Mouse (Mus musculus): ENCODE data around the gene Alpi.
A peak's percentile ranks its signal among the peaks of the same experiment; 100 is the strongest.

Gene Alpi

DNA sequence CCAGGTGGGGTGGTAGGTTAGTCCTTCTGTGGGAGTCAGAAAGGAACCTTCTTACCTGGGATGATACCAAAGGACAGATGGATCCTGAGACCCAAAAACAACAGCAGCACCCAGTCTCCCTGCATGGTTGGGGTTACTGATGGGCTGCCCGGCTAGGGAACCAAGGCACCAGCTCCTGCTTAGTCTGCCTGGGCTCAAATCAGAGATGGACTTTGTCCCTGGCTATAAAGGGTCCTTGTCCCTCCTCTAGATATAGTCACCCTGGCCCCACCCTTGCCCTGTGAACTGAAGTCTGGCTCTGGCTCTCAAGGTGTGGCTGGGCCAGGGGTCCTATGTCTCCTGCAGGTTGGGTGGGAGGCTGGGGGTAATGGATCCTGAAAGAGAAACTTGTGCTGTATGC, at the start of gene Alpi:
Gene Alpi (minus strand): TSS at position 196 of the 400 bp plus-strand sequence.
- DNase-seq (ENCODE audit: low spot score), result no peak

DNA sequence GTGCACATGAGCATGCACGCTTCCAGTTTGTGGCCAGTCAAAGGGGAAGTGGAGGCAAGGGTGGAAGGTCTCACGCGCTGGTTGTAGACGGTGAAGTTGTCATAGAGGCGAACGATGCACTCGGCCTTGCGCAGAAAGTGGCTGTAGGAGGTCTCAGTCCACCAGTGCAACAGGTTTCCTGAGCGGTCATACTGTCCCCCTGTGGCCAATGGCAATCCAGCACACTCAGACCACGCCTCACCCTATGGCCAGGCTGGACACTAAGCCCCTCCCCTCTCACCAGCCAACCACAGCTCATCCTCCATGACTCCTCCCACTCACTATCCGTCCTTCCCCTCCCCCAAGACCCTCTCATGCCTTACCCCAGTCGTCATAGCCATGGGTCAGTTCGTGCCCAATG, 48.0 kb upstream of the Alpi start:
- peak; percentile 35 for DNase-seq (ENCODE audit: low spot score)

GRCm38 (mm10) chr1:87143141-87143540, 41.7 kb upstream of the Alpi start:
- DNase-seq (ENCODE audit: low spot score), result no peak

GRCm38 (mm10) chr1:87142456-87142855, 41.0 kb upstream of the Alpi start:
- peak; percentile 43 for DNase-seq (ENCODE audit: low spot score)

DNA sequence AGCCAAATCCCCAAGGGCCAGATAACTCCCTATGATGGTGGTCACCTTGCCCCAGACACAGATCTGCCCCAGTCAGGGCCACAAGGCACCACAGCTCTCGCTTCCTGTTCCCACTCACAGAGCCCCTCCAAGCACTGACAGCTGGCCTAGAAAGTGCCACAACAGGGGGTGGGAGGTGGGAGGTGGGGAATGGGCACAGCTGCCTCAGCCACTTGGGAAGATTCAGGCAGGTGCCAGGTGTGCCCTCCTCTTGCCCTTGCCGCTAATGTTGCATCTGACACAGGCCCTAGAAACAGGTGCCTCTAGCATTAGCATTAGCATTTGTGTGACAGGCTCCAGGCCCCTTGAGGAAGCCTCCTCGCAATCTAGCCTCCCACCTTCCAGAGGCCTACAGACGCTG, 40.1 kb upstream of the Alpi start:
- DNase-seq (ENCODE audit: low spot score), result no peak

- DNase-seq (ENCODE audit: low spot score), result no peak
These were observed 30.4 kb upstream of the Alpi start for GRCm38 (mm10) chr1:87131803-87132202.

DNA sequence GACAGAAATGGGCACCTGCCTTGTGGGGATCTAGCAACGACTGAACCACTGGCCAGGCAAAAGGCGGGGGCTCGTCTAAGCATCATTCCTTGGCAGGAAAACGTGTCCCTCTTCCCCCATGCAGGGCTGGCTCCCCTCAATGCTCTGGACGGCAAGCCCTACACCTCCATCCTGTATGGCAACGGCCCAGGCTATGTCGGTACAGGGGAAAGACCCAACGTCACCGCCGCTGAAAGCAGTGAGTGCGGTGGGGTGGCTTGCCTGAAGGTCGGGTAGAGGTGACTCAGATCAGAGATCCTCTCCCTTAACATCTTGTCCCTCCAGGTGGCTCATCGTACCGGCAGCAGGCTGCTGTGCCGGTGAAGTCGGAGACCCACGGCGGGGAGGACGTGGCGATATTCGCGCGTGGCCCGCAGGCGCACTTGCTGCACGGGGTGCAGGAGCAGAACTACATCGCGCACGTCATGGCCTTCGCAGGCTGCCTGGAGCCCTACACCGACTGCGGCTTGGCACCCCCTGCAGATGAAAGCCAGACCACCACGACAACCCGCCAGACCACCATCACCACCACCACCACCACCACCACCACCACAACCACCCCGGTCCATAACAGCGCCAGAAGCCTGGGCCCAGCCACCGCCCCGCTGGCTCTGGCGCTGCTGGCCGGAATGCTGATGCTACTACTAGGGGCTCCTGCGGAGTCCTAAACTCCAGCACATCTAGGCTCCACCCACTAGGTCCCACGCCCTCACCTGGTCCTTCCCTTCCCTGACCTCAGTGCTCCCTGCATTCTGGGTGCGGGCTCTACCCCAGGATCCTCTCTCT, 26.0 kb upstream of the Alpi start:
- no peak for DNase-seq (ENCODE audit: low spot score)

GRCm38 (mm10) chr1:87124673-87125072, 23.3 kb upstream of the Alpi start, which contains the start of gene Akp3:
Akp3 (plus strand) TSS chr1:87124973.
- DNase-seq (ENCODE audit: low spot score), result no peak

- DNase-seq (ENCODE audit: low spot score), result no peak
These were observed 13.4 kb upstream of the Alpi start for GRCm38 (mm10) chr1:87114784-87115183.

- peak; percentile 66 for DNase-seq (ENCODE audit: low spot score)
These were observed 10.4 kb upstream of the Alpi start for GRCm38 (mm10) chr1:87111719-87112354.

DNA sequence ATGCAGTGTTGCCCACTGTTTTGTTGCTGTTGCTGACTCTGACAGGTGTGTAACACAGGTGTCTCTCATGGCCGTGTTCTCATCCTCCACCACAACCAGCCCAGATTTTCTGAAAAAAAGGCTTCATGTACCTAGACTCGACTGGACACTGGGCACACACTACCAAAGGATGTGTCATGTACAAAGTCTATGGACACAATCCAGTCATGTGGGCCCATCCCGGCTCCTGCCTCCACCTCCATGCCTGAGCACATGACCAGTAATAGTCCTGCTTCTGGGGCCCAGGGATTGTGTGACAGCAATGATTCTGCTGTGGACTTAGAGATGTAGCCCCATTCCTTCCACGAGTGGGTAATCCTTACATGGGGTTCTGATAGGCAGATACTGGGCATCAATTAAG, 7.2 kb upstream of the Alpi start:
- DNase-seq (ENCODE audit: low spot score), result no peak

DNA sequence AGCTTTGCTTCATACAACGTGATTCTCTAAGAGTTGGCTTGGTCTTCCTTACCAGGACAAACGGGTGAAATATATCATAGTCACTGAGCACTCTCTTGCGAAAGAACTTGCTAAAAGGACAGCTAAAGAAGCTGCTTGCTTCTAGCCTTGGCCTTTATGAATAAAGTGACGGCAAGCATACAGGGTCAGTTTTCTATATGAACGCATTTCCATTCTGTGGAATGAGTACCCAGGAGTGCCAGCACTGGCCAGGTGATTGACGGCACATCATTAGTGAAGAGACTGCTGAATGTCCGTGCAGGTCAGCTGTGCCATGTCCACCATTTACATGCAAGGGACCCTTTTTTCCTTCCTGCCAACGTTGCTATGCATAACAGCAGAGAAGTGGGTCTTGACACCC, 5.1 kb upstream of the Alpi start:
- DNase-seq (ENCODE audit: low spot score), result no peak

- DNase-seq (ENCODE audit: low spot score), result no peak
These were observed 2.5 kb upstream of the Alpi start for GRCm38 (mm10) chr1:87103936-87104335.

GRCm38 (mm10) chr1:87102114-87102513, 708 bp upstream of the Alpi start:
- DNase-seq (ENCODE audit: low spot score), result no peak

DNA sequence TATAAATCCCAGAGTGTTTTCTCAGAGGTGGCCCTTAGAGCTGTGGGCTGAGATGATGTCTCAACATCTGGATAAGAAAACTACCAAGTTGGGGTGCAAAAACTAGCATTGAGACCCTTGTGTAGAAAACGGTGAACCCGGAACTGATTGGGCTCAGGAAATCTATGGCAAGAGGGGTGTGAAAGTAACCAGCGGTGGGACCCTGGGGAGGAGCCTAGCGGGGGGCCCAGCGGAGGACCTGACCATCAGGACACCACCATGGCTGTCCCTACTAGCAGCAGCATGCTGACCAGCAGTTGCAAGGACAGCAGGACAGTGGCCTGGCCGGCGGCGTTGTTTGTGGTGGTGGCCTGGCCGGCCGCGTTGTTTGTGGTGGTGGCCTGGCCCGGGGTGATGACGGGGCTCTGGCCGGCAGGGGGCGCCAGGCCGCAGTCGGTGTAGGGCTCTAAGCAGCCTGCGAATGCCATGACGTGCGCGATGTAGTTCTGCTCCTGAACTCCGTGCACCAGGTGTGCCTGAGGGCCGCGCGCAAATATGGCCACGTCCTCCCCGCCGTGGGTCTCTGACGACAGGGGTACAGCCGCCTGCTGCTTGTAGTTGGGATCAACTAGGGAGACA, 2.9 kb downstream of the Alpi start:
- DNase-seq (ENCODE audit: low spot score), result peak; percentile 82

- DNase-seq (ENCODE audit: low spot score), result peak; percentile 20
These were observed 5.8 kb downstream of the Alpi start for GRCm38 (mm10) chr1:87095642-87096041.

- no peak for DNase-seq (ENCODE audit: low spot score)
These were observed 11.6 kb downstream of the Alpi start, which contains the start of gene Alppl2 for GRCm38 (mm10) chr1:87089828-87090227. Alppl2 (minus strand) TSS chr1:87089928.

DNA sequence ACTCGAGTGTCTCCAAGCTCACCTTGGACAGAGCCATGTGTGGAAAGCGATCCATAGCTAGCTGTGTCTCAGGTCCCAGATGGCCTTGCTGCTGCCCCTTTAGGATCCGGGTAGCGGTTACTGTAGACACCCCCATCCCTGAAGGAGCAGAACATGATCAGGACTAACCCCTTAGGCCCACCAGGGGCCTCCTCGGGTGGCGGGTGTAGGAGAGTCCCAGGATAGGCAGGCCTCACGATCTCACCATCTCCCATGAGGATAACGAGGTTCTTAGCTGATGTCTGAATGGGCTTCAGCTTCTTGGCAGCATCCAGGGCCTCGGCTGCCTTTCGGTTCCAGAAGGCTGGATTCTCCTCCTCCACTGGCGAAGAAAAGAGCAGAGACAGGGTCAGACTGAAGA, 12.2 kb downstream of the Alpi start:
- no peak for DNase-seq (ENCODE audit: low spot score)

DNA sequence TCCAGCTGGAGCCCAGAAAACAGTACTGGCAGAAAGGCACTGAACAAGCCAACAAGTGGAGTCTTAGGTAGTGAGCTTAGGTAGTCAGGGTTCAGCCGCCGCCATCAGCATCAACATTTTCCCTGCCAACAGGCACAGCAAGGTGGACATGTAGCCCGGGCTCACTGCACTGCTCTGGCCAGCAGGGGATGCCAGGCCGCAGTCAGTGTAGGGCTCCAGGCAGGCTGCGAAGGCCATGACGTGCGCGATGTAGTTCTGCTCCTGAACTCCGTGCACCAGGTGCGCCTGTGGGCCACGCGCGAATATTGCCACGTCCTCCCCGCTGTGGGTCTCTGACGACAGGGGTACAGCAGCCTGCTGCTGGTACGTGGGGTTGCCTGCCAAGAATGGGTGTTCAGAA, 14.4 kb downstream of the Alpi start:
- no peak for DNase-seq (ENCODE audit: low spot score)

DNA sequence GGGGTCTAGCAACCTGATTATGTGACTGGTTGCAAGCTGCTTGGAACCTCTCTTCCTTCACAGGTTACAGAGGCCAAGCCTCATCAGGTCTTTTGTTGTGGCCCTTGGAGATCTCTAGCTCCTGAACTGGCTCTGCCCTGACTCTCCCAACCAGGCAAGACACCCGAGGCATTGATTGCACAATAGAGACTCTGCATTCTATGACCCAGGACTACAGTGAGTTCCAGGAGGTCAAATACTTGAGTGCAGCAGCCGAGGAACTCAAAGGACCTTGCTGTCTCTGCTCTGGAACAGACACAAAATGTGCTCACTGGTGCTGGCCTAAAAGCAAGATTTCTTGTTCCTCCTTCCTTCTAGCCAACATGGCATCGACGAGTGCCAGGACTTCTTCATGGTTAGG, 15.2 kb downstream of the Alpi start:
- DNase-seq (ENCODE audit: low spot score), result no peak

GRCm38 (mm10) chr1:87073776-87074175, 27.6 kb downstream of the Alpi start:
- no peak for DNase-seq (ENCODE audit: low spot score)

DNA sequence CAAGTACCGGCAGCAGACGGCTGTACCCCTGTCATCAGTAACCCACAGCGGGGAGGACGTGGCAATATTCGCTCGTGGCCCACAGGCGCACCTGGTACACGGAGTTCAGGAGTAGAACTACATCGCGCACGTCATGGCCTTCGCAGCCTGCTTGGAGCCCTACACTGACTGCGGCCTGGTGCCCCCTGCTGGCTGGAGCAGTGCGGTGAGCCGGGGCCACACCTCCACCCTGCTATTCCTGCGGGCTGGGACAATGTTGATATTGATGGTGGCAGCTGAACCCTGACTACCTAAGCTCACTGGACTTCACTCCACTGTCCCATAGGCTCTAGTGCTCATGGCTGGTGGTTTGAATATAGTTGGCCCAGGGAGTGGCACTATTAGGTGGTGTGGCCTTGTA, 30.7 kb downstream of the Alpi start:
- peak; percentile 30 for DNase-seq (ENCODE audit: low spot score)

DNA sequence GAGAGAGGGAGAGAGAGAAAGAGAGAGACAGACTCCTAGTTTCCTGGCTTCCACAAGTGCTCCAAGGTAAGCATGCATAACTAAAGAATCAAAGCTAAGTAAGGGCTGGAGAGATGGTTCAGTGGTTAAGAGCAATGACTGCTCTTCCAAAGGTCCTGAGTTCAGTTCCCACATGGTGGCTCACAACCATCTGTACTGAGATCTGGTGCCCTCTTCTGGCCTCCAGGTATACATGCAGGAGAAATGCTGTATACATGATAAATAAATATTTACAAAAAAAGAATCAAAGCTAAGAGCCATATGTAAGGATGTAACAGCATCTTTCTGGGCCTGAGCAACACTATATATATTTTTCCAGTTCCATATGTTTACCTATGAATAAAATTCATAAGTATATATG, 40.5 kb downstream of the Alpi start:
- no peak for DNase-seq (ENCODE audit: low spot score)
